Mouse (Mus musculus): Measurements from ENCODE around the gene Gm853.

DNA sequence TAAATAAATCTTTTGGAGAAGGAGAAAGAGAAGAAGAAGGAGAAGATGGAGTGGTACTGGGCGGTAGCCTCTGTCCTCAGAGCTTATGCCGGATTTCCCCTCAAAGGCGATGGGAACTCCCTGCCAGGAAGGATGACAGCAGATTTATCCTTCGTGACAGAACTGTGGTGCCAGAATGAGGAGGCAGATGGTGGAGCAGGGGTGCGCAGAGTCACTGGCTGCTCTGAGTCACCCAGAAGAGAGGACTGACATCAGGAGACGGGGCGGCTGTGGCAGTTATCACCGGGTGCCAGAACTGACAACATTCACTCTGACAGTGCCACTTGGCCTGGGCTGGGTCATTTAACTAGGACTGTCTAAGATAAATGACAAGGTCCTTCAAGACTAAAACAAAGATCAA lies 47.9 kb upstream of the Gm853 start:
- no peak for TF ChIP-seq CTCF (IDR thresholded peaks at IDR 0.05; ENCODE audit: low read depth)
- no peak for TF ChIP-seq EP300 (IDR thresholded peaks at IDR 0.05; ENCODE audit: low read depth)
